ENCODE assay signal across 19 mouse cellular contexts in genomic region chr7:114883602-114884001, GRCm38 (mm10).
DNase-seq lines count a peak whose midpoint lies in the region; ATAC-seq and TF ChIP-seq lines count a peak whose summit lies in the region.
"Had no signal": no experiment of that assay in that cellular context is flagged by ENCODE, and none has a peak within 500 bp of the region (broad histone marks: within the 10 kb centered on the region; RNA-seq: fewer than 3 reads in every experiment).

No protein-coding gene starts in this region.

- H3K27me3 ChIP-seq in forebrain, postnatal 0 days (ENCODE audit: insufficient read depth, low read length) = peaks cover 19% of the 10 kb centered on the region
- no peaks in the 10 kb centered on the region for H3K27me3 ChIP-seq in forebrain, embryonic 11.5 days (ENCODE audit: control insufficient read depth, insufficient read depth, low read length)
- H3K27me3 ChIP-seq: forebrain, embryonic 12.5 days; heart, embryonic 15.5 days; liver, embryonic 12.5 days had no signal

- no peaks in the 10 kb centered on the region for H3K9me3 ChIP-seq in forebrain, postnatal 0 days (ENCODE audit: low read length)
- no peaks in the 10 kb centered on the region for H3K9me3 ChIP-seq in forebrain, embryonic 11.5 days (ENCODE audit: control insufficient read depth, low read length)
- H3K9me3 ChIP-seq: forebrain, embryonic 12.5 days; heart, embryonic 15.5 days; limb, embryonic 12.5 days; liver, embryonic 12.5 days had no signal

- WGBS in forebrain, postnatal 0 days = 67% methylated on average over 2 of the region's 2 CpGs
- 85% methylated on average over 2 of the region's 2 CpGs for WGBS in forebrain, embryonic 11.5 days

- no peaks in the 10 kb centered on the region for H3K4me1 ChIP-seq in forebrain, postnatal 0 days (ENCODE audit: insufficient read depth)
- H3K4me1 ChIP-seq in forebrain, embryonic 11.5 days (replicated peaks; ENCODE audit: control insufficient read depth, insufficient read depth, low read length) = no peaks in the 10 kb centered on the region
- H3K4me1 ChIP-seq: forebrain, embryonic 12.5 days; heart, embryonic 15.5 days; limb, embryonic 12.5 days; liver, embryonic 12.5 days had no signal

- no peak overlapping the region for H3K4me2 ChIP-seq in forebrain, postnatal 0 days (ENCODE audit: low read depth)
- no peak overlapping the region for H3K4me2 ChIP-seq in forebrain, embryonic 11.5 days (ENCODE audit: low read depth, low read length, severe bottlenecking)
- H3K4me2 ChIP-seq: forebrain, embryonic 12.5 days; heart, embryonic 15.5 days; limb, embryonic 12.5 days; liver, embryonic 12.5 days had no signal

- H3K36me3 ChIP-seq in forebrain, postnatal 0 days (ENCODE audit: insufficient read depth) = no peaks in the 10 kb centered on the region
- no peaks in the 10 kb centered on the region for H3K36me3 ChIP-seq in forebrain, embryonic 11.5 days (ENCODE audit: control insufficient read depth, insufficient read depth, low read length)
- H3K36me3 ChIP-seq: forebrain, embryonic 12.5 days; heart, embryonic 15.5 days; limb, embryonic 12.5 days; liver, embryonic 12.5 days had no signal

- no peak overlapping the region for H3K27ac ChIP-seq in forebrain, postnatal 0 days (ENCODE audit: low read depth, low read length)
- H3K27ac ChIP-seq in forebrain, embryonic 11.5 days (ENCODE audit: low read depth, low read length) = no peak overlapping the region
- H3K27ac ChIP-seq: forebrain, embryonic 12.5 days; heart, embryonic 15.5 days; left cerebral cortex, adult 2 months; limb, embryonic 12.5 days; liver, embryonic 12.5 days had no signal

- H3K4me3 ChIP-seq in forebrain, postnatal 0 days (ENCODE audit: low read depth, low read length) = no peak overlapping the region
- H3K4me3 ChIP-seq in forebrain, embryonic 11.5 days (ENCODE audit: low read depth, low read length) = no peak overlapping the region
- H3K4me3 ChIP-seq: forebrain, embryonic 12.5 days; heart, embryonic 15.5 days; left cerebral cortex, adult 2 months; limb, embryonic 12.5 days; liver, embryonic 12.5 days had no signal

- no peak for TF ChIP-seq POLR2A in brain, embryonic 14.5 days (IDR thresholded peaks at IDR 0.05; ENCODE audit: borderline replicate concordance, extremely low read depth, insufficient read depth, insufficient read length, poor library complexity, severe bottlenecking)

- no peak overlapping the region for H3K9ac ChIP-seq in forebrain, postnatal 0 days
- no peak overlapping the region for H3K9ac ChIP-seq in forebrain, embryonic 11.5 days (ENCODE audit: low read length)
- H3K9ac ChIP-seq: forebrain, embryonic 12.5 days; heart, embryonic 15.5 days; limb, embryonic 12.5 days; liver, embryonic 12.5 days had no signal

- DNase-seq in forebrain, postnatal 0 days = no peak
- no peak for DNase-seq in forebrain, embryonic 11.5 days (ENCODE audit: low spot score)
- peak; percentile 5 to 45 for DNase-seq in layer of hippocampus, adult 18-20 months (ENCODE audit: low spot score in 2 of 2)
- DNase-seq in layer of hippocampus, postnatal 25 days (ENCODE audit: extremely low spot score in 1 of 2, low spot score in 1 of 2) = no peak
- DNase-seq in brain, embryonic 14.5 days (ENCODE audit: low read depth) = peak; percentile 43
- DNase-seq in layer of hippocampus, postnatal 10 days (ENCODE audit: low spot score in 2 of 2) = peak; percentile 22 to 37
- no peak for DNase-seq in ovary, postnatal 36 days (ENCODE audit: low spot score)
- DNase-seq: gastrocnemius, postnatal 10 days; heart, postnatal 4 days; kidney, adult 2 months; kidney, postnatal 10 days; lung, adult 2 months; thymus, postnatal 14 days had no signal

- peak; percentile 18; the same call in 1 of the 2 replicates for ATAC-seq in forebrain, postnatal 0 days
- ATAC-seq in forebrain, embryonic 11.5 days (replicated peaks; ENCODE audit: low FRiP score) = no peak
- ATAC-seq: liver, embryonic 12.5 days; midbrain, embryonic 16.5 days had no signal

- TF ChIP-seq CTCF in forebrain, postnatal 0 days (IDR thresholded peaks at IDR 0.05; ENCODE audit: low read depth) = no peak
- no peak for TF ChIP-seq CTCF in brain, embryonic 14.5 days (IDR thresholded peaks at IDR 0.05; ENCODE audit: borderline replicate concordance, extremely low read depth, insufficient read depth, insufficient read length)

Comparison
In these comparisons a context has a peak if more than half of its experiments do, and no peak if none do; other contexts are left out.
1. DNase-seq: peak in layer of hippocampus, adult 18-20 months (2 of 2), brain, embryonic 14.5 days (single experiment) and layer of hippocampus, postnatal 10 days (2 of 2); none in forebrain, postnatal 0 days (single experiment), forebrain, embryonic 11.5 days (single experiment), layer of hippocampus, postnatal 25 days (0 of 2) and ovary, postnatal 36 days (single experiment).